Mouse (Mus musculus): ENCODE data around the gene Macrod2. TPM values are rescaled to one million over a fixed set of nuclear protein-coding genes. Genes with fewer than 3 reads are reported as not detected.

Gene Macrod2
- 19.9 and 20.6 TPM in 2 replicates for polyA plus RNA-seq (2014; fragmentation: Nextera tagmentation; extraction: Ambion mirVana)

DNA sequence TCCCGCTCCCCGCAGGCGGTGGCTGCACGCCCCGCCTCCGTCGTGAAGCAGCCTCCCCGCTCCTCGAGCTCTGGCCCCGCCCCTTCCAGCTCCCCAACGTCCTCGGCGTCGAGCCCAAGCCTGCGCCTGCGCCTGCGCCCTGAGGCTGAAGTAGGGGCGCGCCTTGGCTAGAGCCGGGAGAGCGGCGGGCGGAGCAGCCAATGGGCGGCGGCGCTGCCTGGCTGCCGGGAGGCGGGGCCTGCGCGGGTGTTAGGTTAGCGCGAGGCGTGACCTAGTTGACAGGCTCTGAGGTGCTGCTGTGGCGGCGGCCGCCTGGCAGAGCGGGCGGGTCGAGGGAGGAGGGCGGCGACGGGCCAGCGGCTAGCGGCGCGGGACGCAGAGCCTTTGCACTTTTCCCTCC, at the start of gene Macrod2:
Gene Macrod2 (plus strand): TSS at position 131 of the 400 bp plus-strand sequence.
- under 1% methylated on average over 40 of the region's 47 CpGs for WGBS
- Histone ChIP-seq H3K4me2 (peak within 1 kb of the TSS; percentile 88), H3K27ac (ENCODE audit: low read depth, low read length) (no peak within 1 kb of the TSS)

GRCm38 (mm10) chr2:140359905-140360304, 35.2 kb upstream of the Macrod2 start:
- no peaks in the 10 kb centered on the region for H3K27me3 ChIP-seq (replicated peaks; ENCODE audit: control insufficient read depth, insufficient read depth, low read length)
- H3K4me3 ChIP-seq (ENCODE audit: low read depth, low read length) = no peak overlapping the region
- WGBS = 40% methylated on average over 2 of the region's 2 CpGs
- no peak overlapping the region for H3K9ac ChIP-seq (ENCODE audit: low read depth, low read length)
- ATAC-seq (replicated peaks; ENCODE audit: low FRiP score) (peak; percentile 36; the same call in 1 of the 2 replicates), DNase-seq (ENCODE audit: low spot score) (no peak)
- no peaks in the 10 kb centered on the region for H3K9me3 ChIP-seq (ENCODE audit: control insufficient read depth, low read length)
- H3K36me3 ChIP-seq (ENCODE audit: control insufficient read depth, insufficient read depth, low read length) = no peaks in the 10 kb centered on the region
- H3K27ac ChIP-seq (ENCODE audit: low read depth, low read length) = no peak overlapping the region
- no peak overlapping the region for H3K4me2 ChIP-seq
- no peaks in the 10 kb centered on the region for H3K4me1 ChIP-seq (replicated peaks; ENCODE audit: control insufficient read depth, insufficient read depth, low read length)

More for the DNA sequence above, at the start of gene Macrod2:
- Histone ChIP-seq H3K4me3 (ENCODE audit: low read depth, low read length) (peak within 1 kb of the TSS; percentile 70), H3K9ac (ENCODE audit: low read depth, low read length) (peak within 1 kb of the TSS; percentile 71), H3K27me3 (replicated peaks; ENCODE audit: control insufficient read depth, insufficient read depth, low read length) (peaks cover 7% of the 10 kb centered on the region), H3K9me3 (ENCODE audit: control insufficient read depth, low read length) (no peaks in the 10 kb centered on the region), H3K36me3 (ENCODE audit: control insufficient read depth, insufficient read depth, low read length) (no peaks in the 10 kb centered on the region), H3K4me1 (replicated peaks; ENCODE audit: control insufficient read depth, insufficient read depth, low read length) (no peaks in the 10 kb centered on the region)
- ATAC-seq (replicated peaks; ENCODE audit: low FRiP score) = peak; percentile 98
- peak; percentile 93 for DNase-seq (ENCODE audit: low spot score)

DNA sequence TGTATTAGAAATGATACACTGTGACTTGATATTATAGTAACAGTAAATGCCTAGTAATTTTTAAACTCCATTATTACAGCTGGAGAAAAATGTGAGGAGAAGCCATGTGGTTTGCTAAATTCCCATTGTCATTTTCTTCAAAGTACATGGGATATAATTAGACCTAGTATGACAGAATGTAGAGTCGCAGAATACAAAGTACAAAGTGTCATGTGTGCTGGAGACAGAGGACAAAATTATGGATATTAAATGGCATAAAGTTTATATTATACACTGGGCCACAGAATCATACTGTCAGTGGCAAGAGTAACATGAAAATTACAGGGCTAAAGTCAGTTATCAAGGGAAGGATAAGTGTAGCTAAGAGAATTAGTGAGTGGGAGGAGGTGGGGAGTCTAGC, 30.3 kb upstream of the Macrod2 start:
- WGBS = 77% methylated on average over 1 of the region's 1 CpGs
- no peak overlapping the region for H3K4me3 ChIP-seq (ENCODE audit: low read depth, low read length)

DNA sequence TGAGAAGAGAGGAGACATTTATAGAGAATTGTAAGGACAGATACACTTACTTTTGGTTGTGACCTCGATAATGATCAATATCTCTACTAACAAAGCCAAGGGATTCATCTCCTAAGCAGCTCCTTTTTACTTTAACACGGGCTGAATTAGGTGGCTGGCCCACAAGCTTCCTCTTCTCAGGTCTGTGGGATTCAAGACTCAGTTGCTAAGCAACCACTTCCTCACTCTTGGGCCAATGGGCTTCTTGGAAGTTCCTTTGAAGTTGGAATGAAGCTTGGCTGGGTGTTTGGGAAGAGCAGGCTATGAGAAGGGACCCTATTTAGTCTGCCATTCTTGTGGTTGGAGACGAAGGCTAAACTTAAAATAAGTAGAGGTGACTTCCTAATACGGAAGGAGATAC, 5.6 kb upstream of the Macrod2 start, which contains the start of gene Sel1l2:
Gene Sel1l2 (minus strand): TSS at position 182 of the 400 bp plus-strand sequence.
- H3K4me2 ChIP-seq = no peak within 1 kb of the TSS
- ATAC-seq (replicated peaks; ENCODE audit: low FRiP score) (no peak), DNase-seq (ENCODE audit: low spot score) (no peak)
- no peak within 1 kb of the TSS for H3K27ac ChIP-seq (ENCODE audit: low read depth, low read length)
- WGBS = 39% methylated on average over 4 of the region's 4 CpGs
- H3K4me3 ChIP-seq (ENCODE audit: low read depth, low read length) = no peak within 1 kb of the TSS
- H3K4me1 ChIP-seq (replicated peaks; ENCODE audit: control insufficient read depth, insufficient read depth, low read length) = no peaks in the 10 kb centered on the region
- no peaks in the 10 kb centered on the region for H3K27me3 ChIP-seq (replicated peaks; ENCODE audit: control insufficient read depth, insufficient read depth, low read length)
- no peaks in the 10 kb centered on the region for H3K9me3 ChIP-seq (ENCODE audit: control insufficient read depth, low read length)
- no peaks in the 10 kb centered on the region for H3K36me3 ChIP-seq (ENCODE audit: control insufficient read depth, insufficient read depth, low read length)
- no peak within 1 kb of the TSS for H3K9ac ChIP-seq (ENCODE audit: low read depth, low read length)

More for the DNA sequence above, 30.3 kb upstream of the Macrod2 start:
- DNase-seq (ENCODE audit: low spot score) (no peak), ATAC-seq (replicated peaks; ENCODE audit: low FRiP score) (no peak)
- H3K4me2 ChIP-seq = no peak overlapping the region
- H3K27me3 ChIP-seq (replicated peaks; ENCODE audit: control insufficient read depth, insufficient read depth, low read length) = no peaks in the 10 kb centered on the region
- H3K36me3 ChIP-seq (ENCODE audit: control insufficient read depth, insufficient read depth, low read length) = no peaks in the 10 kb centered on the region
- H3K9me3 ChIP-seq (ENCODE audit: control insufficient read depth, low read length) = no peaks in the 10 kb centered on the region
- no peak overlapping the region for H3K9ac ChIP-seq (ENCODE audit: low read depth, low read length)
- no peak overlapping the region for H3K27ac ChIP-seq (ENCODE audit: low read depth, low read length)
- no peaks in the 10 kb centered on the region for H3K4me1 ChIP-seq (replicated peaks; ENCODE audit: control insufficient read depth, insufficient read depth, low read length)

DNA sequence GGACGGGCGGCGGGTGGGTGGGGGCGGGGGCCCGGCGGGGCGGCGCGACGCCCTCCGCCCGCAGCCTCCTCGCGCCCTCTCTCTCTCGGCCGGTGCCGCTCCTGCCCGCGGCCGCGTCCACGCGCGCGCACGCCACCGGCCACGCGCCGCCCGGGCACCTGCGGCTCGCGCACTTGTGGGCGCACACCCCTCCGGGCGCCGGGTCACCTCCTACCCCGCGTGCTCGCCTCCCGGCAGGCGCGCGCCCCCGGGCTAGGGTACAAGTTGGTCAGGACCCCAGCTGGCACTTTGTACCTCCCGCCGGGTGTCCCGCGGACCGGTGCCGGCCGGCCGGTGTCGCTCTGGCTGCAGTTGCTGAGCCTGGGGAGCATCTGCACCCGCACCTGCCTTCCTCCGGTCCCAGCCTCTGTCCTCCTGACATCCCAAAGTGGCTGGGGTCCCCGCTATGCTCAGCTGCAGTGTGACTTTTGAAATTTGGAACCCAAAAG, 679 bp downstream of the Macrod2 start:
- Histone ChIP-seq H3K27me3 (replicated peaks; ENCODE audit: control insufficient read depth, insufficient read depth, low read length) (peaks cover 7% of the 10 kb centered on the region), H3K4me3 (ENCODE audit: low read depth, low read length) (peak overlapping the region; percentile 70), H3K36me3 (ENCODE audit: control insufficient read depth, insufficient read depth, low read length) (no peaks in the 10 kb centered on the region), H3K4me1 (replicated peaks; ENCODE audit: control insufficient read depth, insufficient read depth, low read length) (no peaks in the 10 kb centered on the region), H3K27ac (ENCODE audit: low read depth, low read length) (no peak overlapping the region), H3K9me3 (ENCODE audit: control insufficient read depth, low read length) (no peaks in the 10 kb centered on the region), H3K9ac (ENCODE audit: low read depth, low read length) (peak overlapping the region; percentile 71), H3K4me2 (peak overlapping the region; percentile 88)
- DNase-seq (ENCODE audit: low spot score) (peak; percentile 61), ATAC-seq (replicated peaks; ENCODE audit: low FRiP score) (peak; percentile 46)
- 2% methylated on average over 18 of the region's 58 CpGs for WGBS

DNA sequence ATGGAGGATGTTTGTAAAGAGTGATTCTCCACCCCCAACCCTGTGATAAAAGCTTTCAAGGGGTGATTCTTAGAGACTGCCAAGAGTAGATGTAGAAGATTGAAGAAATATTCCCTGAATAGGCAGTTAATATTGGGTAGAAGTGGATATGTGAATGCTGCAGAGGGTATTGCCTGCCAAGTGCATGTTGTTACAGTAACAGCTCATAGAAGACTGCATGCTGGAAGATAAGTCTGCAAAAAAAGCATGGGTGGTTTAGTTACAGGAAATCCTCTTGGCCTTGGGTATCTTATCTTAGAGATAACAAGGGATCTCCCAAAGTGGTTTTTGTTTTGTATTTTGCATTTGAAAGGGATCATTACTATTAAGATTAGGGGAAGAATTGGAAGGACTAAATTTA, 30.7 kb downstream of the Macrod2 start:
- Histone ChIP-seq H3K4me3 (ENCODE audit: low read depth, low read length) (no peak overlapping the region), H3K4me2 (no peak overlapping the region), H3K27me3 (replicated peaks; ENCODE audit: control insufficient read depth, insufficient read depth, low read length) (no peaks in the 10 kb centered on the region), H3K9me3 (ENCODE audit: control insufficient read depth, low read length) (no peaks in the 10 kb centered on the region), H3K27ac (ENCODE audit: low read depth, low read length) (no peak overlapping the region), H3K36me3 (ENCODE audit: control insufficient read depth, insufficient read depth, low read length) (no peaks in the 10 kb centered on the region), H3K9ac (ENCODE audit: low read depth, low read length) (no peak overlapping the region), H3K4me1 (replicated peaks; ENCODE audit: control insufficient read depth, insufficient read depth, low read length) (peaks cover 3% of the 10 kb centered on the region; the same call in 1 of the 2 replicates)
- DNase-seq (ENCODE audit: low spot score) = no peak
- ATAC-seq (replicated peaks; ENCODE audit: low FRiP score) = 0 out of 2 replicates have a peak, but pooled peaks have one; percentile 44

- H3K9me3 ChIP-seq (ENCODE audit: control insufficient read depth, low read length) = no peaks in the 10 kb centered on the region
- peak; percentile 59 for ATAC-seq (replicated peaks; ENCODE audit: low FRiP score)
These were observed 32.2 kb downstream of the Macrod2 start for GRCm38 (mm10) chr2:140427283-140427682.

GRCm38 (mm10) chr2:140439081-140439480, 44.0 kb downstream of the Macrod2 start:
- H3K9me3 ChIP-seq (ENCODE audit: control insufficient read depth, low read length) = no peaks in the 10 kb centered on the region
- no peak overlapping the region for H3K27ac ChIP-seq (ENCODE audit: low read depth, low read length)
- H3K9ac ChIP-seq (ENCODE audit: low read depth, low read length) = no peak overlapping the region
- no peak; the same call in 1 of the 2 replicates for ATAC-seq (replicated peaks; ENCODE audit: low FRiP score)
- no peak overlapping the region for H3K4me3 ChIP-seq (ENCODE audit: low read depth, low read length)
- no peaks in the 10 kb centered on the region for H3K36me3 ChIP-seq (ENCODE audit: control insufficient read depth, insufficient read depth, low read length)
- no peak overlapping the region for H3K4me2 ChIP-seq
- DNase-seq (ENCODE audit: low spot score) = no peak
- WGBS = 69% methylated on average over 4 of the region's 4 CpGs
- no peaks in the 10 kb centered on the region for H3K4me1 ChIP-seq (replicated peaks; ENCODE audit: control insufficient read depth, insufficient read depth, low read length)
- no peaks in the 10 kb centered on the region for H3K27me3 ChIP-seq (replicated peaks; ENCODE audit: control insufficient read depth, insufficient read depth, low read length)

More at GRCm38 (mm10) chr2:140427283-140427682, 32.2 kb downstream of the Macrod2 start:
- Histone ChIP-seq H3K27ac (ENCODE audit: low read depth, low read length) (no peak overlapping the region), H3K4me3 (ENCODE audit: low read depth, low read length) (no peak overlapping the region), H3K36me3 (ENCODE audit: control insufficient read depth, insufficient read depth, low read length) (no peaks in the 10 kb centered on the region), H3K4me1 (replicated peaks; ENCODE audit: control insufficient read depth, insufficient read depth, low read length) (peaks cover 3% of the 10 kb centered on the region; the same call in 1 of the 2 replicates), H3K4me2 (no peak overlapping the region), H3K9ac (ENCODE audit: low read depth, low read length) (no peak overlapping the region), H3K27me3 (replicated peaks; ENCODE audit: control insufficient read depth, insufficient read depth, low read length) (no peaks in the 10 kb centered on the region)
- DNase-seq (ENCODE audit: low spot score) = no peak
- 18% methylated on average over 4 of the region's 4 CpGs for WGBS

GRCm38 (mm10) chr2:140448636-140449035, 53.5 kb downstream of the Macrod2 start:
- H3K9me3 ChIP-seq (ENCODE audit: control insufficient read depth, low read length) = no peaks in the 10 kb centered on the region
- H3K27me3 ChIP-seq (replicated peaks; ENCODE audit: control insufficient read depth, insufficient read depth, low read length) = no peaks in the 10 kb centered on the region
- no peak overlapping the region for H3K4me2 ChIP-seq
- H3K4me3 ChIP-seq (ENCODE audit: low read depth, low read length) = no peak overlapping the region
- ATAC-seq (replicated peaks; ENCODE audit: low FRiP score) (no peak), DNase-seq (ENCODE audit: low spot score) (no peak)
- no peaks in the 10 kb centered on the region for H3K4me1 ChIP-seq (replicated peaks; ENCODE audit: control insufficient read depth, insufficient read depth, low read length)
- whole genome bisulfite sequencing = 71% methylated on average over 2 of the region's 2 CpGs
- no peaks in the 10 kb centered on the region for H3K36me3 ChIP-seq (ENCODE audit: control insufficient read depth, insufficient read depth, low read length)
- H3K9ac ChIP-seq (ENCODE audit: low read depth, low read length) = no peak overlapping the region
- H3K27ac ChIP-seq (ENCODE audit: low read depth, low read length) = no peak overlapping the region
